Mouse (Mus musculus) kidney, adult 2 months (tissue): Measurements from ENCODE around the gene Gpc5.

Experiments
- CTCF ChIP-seq: fragments of 200-500 bp; conservative IDR thresholded peaks from 2 replicates; pipeline ENCODE4 v1.5.1; 2011; ENCODE audit warnings: low read depth, mild to moderate bottlenecking, control low read depth, low read length, moderate library complexity, mixed read lengths; ENCODE audit not compliant: insufficient read depth, insufficient read length
- POLR2A ChIP-seq: fragments of 200-500 bp; IDR thresholded peaks from one replicate; pipeline ENCODE4 v1.6.1; 2011; ENCODE audit warnings: low read depth, low read length, control low read depth

DNA sequence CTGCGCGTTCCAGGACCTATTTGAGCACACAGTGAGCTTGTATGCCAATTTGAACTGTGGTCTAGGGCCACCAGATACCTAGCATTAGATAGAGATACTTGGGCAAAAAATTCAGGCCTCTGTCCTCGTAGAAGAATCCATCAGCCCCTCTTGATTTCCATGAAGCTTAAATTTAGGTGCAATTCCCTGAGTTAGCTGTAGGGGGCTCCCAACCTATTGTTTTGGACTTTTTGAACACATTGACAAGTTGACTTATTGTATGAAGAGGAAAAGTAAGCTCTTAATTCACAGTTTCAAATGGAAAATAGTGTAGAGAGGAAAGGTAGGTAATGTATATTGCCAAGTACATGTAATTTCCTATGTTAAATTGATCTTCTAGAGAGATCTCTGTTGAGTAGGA is 247.1 kb downstream of the Gpc5 start:
- TF ChIP-seq CTCF: no peak
- no peak for TF ChIP-seq POLR2A
